Mouse (Mus musculus) liver, embryonic 14.5 days (tissue): ENCODE data around the gene Enox1.

Experiments
- CTCF ChIP-seq: IDR thresholded peaks from 2 replicates; pipeline ENCODE4 v1.5.1; 2016; ENCODE audit warnings: antibody characterized with exemption, low read depth, control low read depth
- EP300 ChIP-seq: IDR thresholded peaks from 2 replicates; pipeline ENCODE4 v1.6.1; 2016; ENCODE audit warnings: antibody characterized with exemption, low read depth

GRCm38 (mm10) chr14:77150556-77150955 lies 6.0 kb upstream of the Enox1 start:
- TF ChIP-seq EP300 (no peak), CTCF (no peak)
